Mouse (Mus musculus): ENCODE measurements around the gene 1700020A23Rik. TPM values are rescaled to one million over a fixed set of nuclear protein-coding genes. Genes with fewer than 3 reads are reported as not detected.

The 1700020A23Rik gene
- polyA plus RNA-seq, 1 experiment from 2014 or later = not detected

- no peak overlapping the region for H3K27ac ChIP-seq
- H3K4me1 ChIP-seq = peaks cover 13% of the 10 kb centered on the region
- ATAC-seq (ENCODE audit: low FRiP score, low read depth) = no peak
- H3K9ac ChIP-seq = no peak overlapping the region
- H3K9me3 ChIP-seq = no peaks in the 10 kb centered on the region
- H3K4me2 ChIP-seq (replicated peaks) = no peak overlapping the region
- H3K4me3 ChIP-seq = no peak overlapping the region
- no peaks in the 10 kb centered on the region for H3K27me3 ChIP-seq
- WGBS = 79% methylated on average over 11 of the region's 11 CpGs
- H3K36me3 ChIP-seq = peaks cover 55% of the 10 kb centered on the region
These were observed 13.9 kb upstream of the 1700020A23Rik start for GRCm38 (mm10) chr2:130390993-130391625.

- Histone ChIP-seq H3K4me1 (peaks cover 23% of the 10 kb centered on the region), H3K27ac (no peak overlapping the region), H3K9ac (no peak overlapping the region), H3K36me3 (peaks cover 55% of the 10 kb centered on the region), H3K9me3 (no peaks in the 10 kb centered on the region), H3K27me3 (no peaks in the 10 kb centered on the region), H3K4me3 (no peak overlapping the region), H3K4me2 (replicated peaks) (no peak overlapping the region)
- no peak for ATAC-seq (ENCODE audit: low FRiP score, low read depth)
- 87% methylated on average over 3 of the region's 3 CpGs for WGBS
These were observed 12.2 kb upstream of the 1700020A23Rik start for GRCm38 (mm10) chr2:130392836-130393235.

- Histone ChIP-seq H3K36me3 (peaks cover 49% of the 10 kb centered on the region), H3K4me1 (peaks cover 32% of the 10 kb centered on the region), H3K4me3 (no peak overlapping the region), H3K27me3 (no peaks in the 10 kb centered on the region), H3K4me2 (replicated peaks) (peak overlapping the region; percentile 85), H3K9ac (peak overlapping the region; percentile 90), H3K27ac (no peak overlapping the region), H3K9me3 (no peaks in the 10 kb centered on the region)
- no peak for ATAC-seq (ENCODE audit: low FRiP score, low read depth)
- 92% methylated on average over 11 of the region's 11 CpGs for WGBS
These were observed 9.4 kb upstream of the 1700020A23Rik start for GRCm38 (mm10) chr2:130395696-130396095.

- H3K4me3 ChIP-seq = peak within 1 kb of the TSS; percentile 71
- H3K36me3 ChIP-seq = peaks cover 36% of the 10 kb centered on the region
- H3K27me3 ChIP-seq = no peaks in the 10 kb centered on the region
- H3K9me3 ChIP-seq = no peaks in the 10 kb centered on the region
- H3K4me2 ChIP-seq (replicated peaks) = peak within 1 kb of the TSS; percentile 85
- peak; percentile 92 for ATAC-seq (ENCODE audit: low FRiP score, low read depth)
- WGBS = under 1% methylated on average over 44 of the region's 53 CpGs
- peak within 1 kb of the TSS; percentile 88 for H3K27ac ChIP-seq
- peak within 1 kb of the TSS; percentile 90 for H3K9ac ChIP-seq
- peaks cover 36% of the 10 kb centered on the region for H3K4me1 ChIP-seq
These were observed 7.7 kb upstream of the 1700020A23Rik start, which contains the start of gene Cpxm1 for GRCm38 (mm10) chr2:130397186-130397985. Gene Cpxm1 (minus strand): TSS chr2:130397574.

- Histone ChIP-seq H3K9ac (peak overlapping the region; percentile 90), H3K36me3 (peaks cover 29% of the 10 kb centered on the region), H3K9me3 (no peaks in the 10 kb centered on the region), H3K27ac (peak overlapping the region; percentile 88), H3K4me3 (peak overlapping the region; percentile 71), H3K4me1 (peaks cover 36% of the 10 kb centered on the region), H3K27me3 (no peaks in the 10 kb centered on the region), H3K4me2 (replicated peaks) (peak overlapping the region; percentile 85)
- 11% methylated on average over 14 of the region's 14 CpGs for WGBS
- no peak for ATAC-seq (ENCODE audit: low FRiP score, low read depth)
These were observed 7.0 kb upstream of the 1700020A23Rik start for GRCm38 (mm10) chr2:130398091-130398490.

GRCm38 (mm10) chr2:130400046-130400445 lies 5.0 kb upstream of the 1700020A23Rik start:
- Histone ChIP-seq H3K36me3 (peaks cover 9% of the 10 kb centered on the region), H3K4me3 (no peak overlapping the region), H3K4me2 (replicated peaks) (no peak overlapping the region), H3K9ac (no peak overlapping the region), H3K9me3 (no peaks in the 10 kb centered on the region), H3K27me3 (no peaks in the 10 kb centered on the region), H3K4me1 (peaks cover 34% of the 10 kb centered on the region), H3K27ac (no peak overlapping the region)
- WGBS = 92% methylated on average over 1 of the region's 1 CpGs
- ATAC-seq (ENCODE audit: low FRiP score, low read depth) = no peak

GRCm38 (mm10) chr2:130401891-130402290 lies 3.2 kb upstream of the 1700020A23Rik start:
- no peak for ATAC-seq (ENCODE audit: low FRiP score, low read depth)
- Histone ChIP-seq H3K36me3 (no peaks in the 10 kb centered on the region), H3K9ac (no peak overlapping the region), H3K9me3 (no peaks in the 10 kb centered on the region), H3K4me1 (peaks cover 20% of the 10 kb centered on the region), H3K27me3 (no peaks in the 10 kb centered on the region), H3K27ac (no peak overlapping the region), H3K4me2 (replicated peaks) (no peak overlapping the region), H3K4me3 (no peak overlapping the region)
- 86% methylated on average over 4 of the region's 4 CpGs for WGBS

- no peak within 1 kb of the TSS for H3K27ac ChIP-seq
- no peak within 1 kb of the TSS for H3K9ac ChIP-seq
- peaks cover 38% of the 10 kb centered on the region for H3K4me1 ChIP-seq
- no peaks in the 10 kb centered on the region for H3K9me3 ChIP-seq
- H3K36me3 ChIP-seq = no peaks in the 10 kb centered on the region
- H3K4me3 ChIP-seq = no peak within 1 kb of the TSS
- ATAC-seq (ENCODE audit: low FRiP score, low read depth) = no peak
- WGBS = 77% methylated on average over 2 of the region's 2 CpGs
- H3K4me2 ChIP-seq (replicated peaks) = no peak within 1 kb of the TSS
- H3K27me3 ChIP-seq = no peaks in the 10 kb centered on the region
These were observed 1.1 kb downstream of the 1700020A23Rik start, which contains the start of gene Tmem239 for GRCm38 (mm10) chr2:130406178-130406577. Gene Tmem239 (plus strand): TSS chr2:130406478.

GRCm38 (mm10) chr2:130408194-130408593 lies 3.1 kb downstream of the 1700020A23Rik start:
- Histone ChIP-seq H3K4me2 (replicated peaks) (peak overlapping the region; percentile 11), H3K27ac (peak overlapping the region; percentile 70; the same call in 1 of the 2 replicates), H3K36me3 (no peaks in the 10 kb centered on the region), H3K27me3 (no peaks in the 10 kb centered on the region), H3K4me3 (no peak overlapping the region), H3K9me3 (no peaks in the 10 kb centered on the region), H3K9ac (no peak overlapping the region), H3K4me1 (peaks cover 43% of the 10 kb centered on the region)
- WGBS = 7% methylated on average over 6 of the region's 6 CpGs
- ATAC-seq (ENCODE audit: low FRiP score, low read depth) = peak; percentile 44

GRCm38 (mm10) chr2:130411558-130412495 lies 6.8 kb downstream of the 1700020A23Rik start:
- Histone ChIP-seq H3K4me3 (no peak overlapping the region), H3K9ac (no peak overlapping the region), H3K27ac (no peak overlapping the region; the same call in 1 of the 2 replicates), H3K4me1 (peaks cover 40% of the 10 kb centered on the region), H3K4me2 (replicated peaks) (no peak overlapping the region), H3K9me3 (no peaks in the 10 kb centered on the region), H3K27me3 (no peaks in the 10 kb centered on the region), H3K36me3 (no peaks in the 10 kb centered on the region)
- ATAC-seq (ENCODE audit: low FRiP score, low read depth) = peak; percentile 65; the same call in 1 of the 2 replicates
- WGBS = 38% methylated on average over 16 of the region's 16 CpGs

GRCm38 (mm10) chr2:130412775-130413174 lies 7.7 kb downstream of the 1700020A23Rik start:
- 85% methylated on average over 3 of the region's 3 CpGs for WGBS
- H3K9ac ChIP-seq = no peak overlapping the region
- no peaks in the 10 kb centered on the region for H3K36me3 ChIP-seq
- H3K27me3 ChIP-seq = no peaks in the 10 kb centered on the region
- no peak for ATAC-seq (ENCODE audit: low FRiP score, low read depth)
- no peaks in the 10 kb centered on the region for H3K9me3 ChIP-seq
- H3K27ac ChIP-seq = no peak overlapping the region
- peaks cover 30% of the 10 kb centered on the region for H3K4me1 ChIP-seq
- H3K4me2 ChIP-seq (replicated peaks) = no peak overlapping the region
- H3K4me3 ChIP-seq = no peak overlapping the region

Measured in limb, embryonic 13.5 days (tissue).